Mouse (Mus musculus): ENCODE measurements around the gene Tbx6. TPM values are rescaled to one million over a fixed set of nuclear protein-coding genes. Genes with fewer than 3 reads are reported as not detected.

Tbx6 gene
- polyA plus RNA-seq, 1 experiment, result 1.6 TPM

DNA sequence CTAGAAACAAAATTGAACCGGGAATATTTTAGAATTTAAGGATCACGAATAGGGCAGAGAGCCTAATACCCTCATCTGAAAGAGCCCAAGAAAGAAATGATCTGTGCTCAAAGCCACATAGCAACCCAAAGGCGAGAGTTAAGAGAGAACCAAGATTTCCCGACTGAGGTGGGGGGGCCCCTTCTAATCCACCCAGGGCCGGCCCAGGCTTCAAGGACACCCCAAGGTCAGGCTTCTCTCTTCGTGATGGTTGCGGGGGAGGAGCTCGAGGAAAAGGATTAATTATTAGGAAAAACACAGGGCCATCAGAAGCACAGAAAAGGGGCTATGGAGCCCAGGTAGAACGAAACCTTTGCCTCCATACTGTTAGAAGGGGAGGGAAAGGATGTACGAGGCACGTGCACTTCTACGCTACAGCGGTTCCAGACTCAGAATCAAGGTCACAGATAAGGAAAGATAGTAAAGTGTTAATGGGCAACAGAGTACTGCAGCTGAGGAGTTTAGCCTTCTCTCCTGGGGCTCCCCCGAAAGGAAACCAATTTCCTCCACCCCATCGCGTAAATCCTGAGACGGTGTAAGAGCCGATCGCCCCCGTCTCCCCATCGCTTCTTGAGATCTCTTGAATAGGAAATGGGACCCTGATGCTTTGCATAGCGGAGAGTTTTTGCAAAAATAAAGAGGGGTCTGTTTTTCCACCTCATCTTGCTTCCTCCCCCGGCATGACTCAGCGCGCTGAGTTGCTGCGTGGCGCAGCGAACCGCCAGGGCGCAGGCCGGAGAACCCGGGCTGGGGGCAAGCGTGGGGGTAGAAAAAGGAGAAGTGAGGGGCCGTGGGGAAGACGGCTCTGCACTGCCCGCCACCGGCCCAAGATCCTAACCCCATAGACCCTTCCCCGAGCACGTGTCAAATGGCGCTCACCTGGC is 17.1 kb downstream of the Tbx6 start:
- TF ChIP-seq POLR2A (IDR thresholded peaks at IDR 0.05; ENCODE audit: extremely low read depth, insufficient read depth, low read length), result peak; percentile 28; the same call in 1 of the 2 replicates
- TF ChIP-seq CTCF (IDR thresholded peaks at IDR 0.05; ENCODE audit: extremely low read depth, insufficient read depth, low read length), result no peak
- peak overlapping the region; percentile 99 for H3K27ac ChIP-seq (ENCODE audit: insufficient read depth, low read length)
- H3K4me1 ChIP-seq (ENCODE audit: control insufficient read depth, insufficient read depth, low read length), result no peaks in the 10 kb centered on the region; the same call in 1 of the 2 replicates
- H3K4me3 ChIP-seq (ENCODE audit: insufficient read depth, low read length), result peak overlapping the region; percentile 90

DNA sequence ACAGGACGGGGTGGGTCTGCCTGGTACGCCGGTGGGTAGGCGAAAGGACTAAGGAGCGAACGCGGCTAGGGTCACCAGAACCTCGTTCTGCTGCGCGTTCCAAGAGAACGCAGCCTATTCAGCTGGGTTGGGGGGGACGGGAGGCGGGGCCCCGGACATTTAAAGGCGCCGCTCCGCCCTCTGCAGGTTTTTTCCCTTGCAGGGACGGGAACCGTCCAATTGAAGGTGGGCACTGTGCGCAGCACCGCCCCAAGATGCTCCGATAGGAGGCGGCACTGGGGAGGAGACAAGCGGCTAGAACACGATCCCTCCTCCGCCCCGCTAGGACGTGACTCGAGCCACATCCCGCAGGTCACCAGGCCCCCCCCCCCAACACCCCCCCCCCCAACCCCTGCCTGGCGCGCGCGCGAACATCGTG is 17.8 kb downstream of the Tbx6 start:
- H3K4me3 ChIP-seq (ENCODE audit: insufficient read depth, low read length), result peak overlapping the region; percentile 90
- no peaks in the 10 kb centered on the region; the same call in 1 of the 2 replicates for H3K4me1 ChIP-seq (ENCODE audit: control insufficient read depth, insufficient read depth, low read length)
- peak overlapping the region; percentile 99 for H3K27ac ChIP-seq (ENCODE audit: insufficient read depth, low read length)
- peak; percentile 99 for TF ChIP-seq POLR2A (IDR thresholded peaks at IDR 0.05; ENCODE audit: extremely low read depth, insufficient read depth, low read length)
- 0 out of 2 replicates have a peak, but pooled peaks have one; percentile 0 for TF ChIP-seq CTCF (IDR thresholded peaks at IDR 0.05; ENCODE audit: extremely low read depth, insufficient read depth, low read length)

DNA sequence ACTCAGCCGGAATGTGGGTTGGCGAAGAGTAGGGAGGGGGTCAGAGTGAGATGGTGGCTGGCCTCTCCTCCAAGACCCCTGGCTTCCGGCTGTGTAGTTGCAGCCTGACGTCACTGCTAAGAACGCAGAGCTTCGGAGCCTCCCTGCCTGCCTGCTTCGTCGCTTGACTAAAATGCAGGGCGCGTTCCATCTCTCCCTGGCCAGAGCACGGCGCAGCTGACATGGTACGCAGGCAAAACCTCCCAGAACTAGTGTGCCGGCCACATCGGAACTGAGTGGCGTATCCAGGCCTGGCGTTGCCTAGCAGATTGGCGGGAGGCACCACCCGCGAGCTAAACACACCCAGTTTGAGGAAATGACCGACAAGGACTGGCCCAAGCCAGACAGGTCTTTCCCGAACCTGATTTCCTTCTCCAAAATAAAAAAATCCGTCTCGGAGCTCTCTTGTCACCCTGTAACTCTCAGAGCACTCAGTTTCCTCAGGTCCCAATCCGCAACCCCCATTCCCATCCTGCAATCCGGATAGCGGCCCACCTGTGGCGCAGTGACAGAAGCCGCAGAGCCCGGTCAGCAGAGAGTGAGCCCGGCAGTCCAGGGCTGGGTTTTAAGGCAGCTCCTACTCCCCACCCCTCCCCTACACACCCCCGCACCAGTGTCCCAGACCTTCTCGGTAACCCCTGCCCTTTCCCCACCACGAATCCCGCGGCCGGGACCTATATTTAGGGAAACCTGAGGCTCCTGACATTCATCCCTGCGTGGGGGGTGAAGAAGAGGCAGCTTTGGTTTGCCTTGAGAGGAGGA is 18.4 kb downstream of the Tbx6 start:
- no peaks in the 10 kb centered on the region; the same call in 1 of the 2 replicates for H3K4me1 ChIP-seq (ENCODE audit: control insufficient read depth, insufficient read depth, low read length)
- peak overlapping the region; percentile 92 for H3K27ac ChIP-seq (ENCODE audit: insufficient read depth, low read length)
- TF ChIP-seq POLR2A (IDR thresholded peaks at IDR 0.05; ENCODE audit: extremely low read depth, insufficient read depth, low read length) (peak; percentile 93), CTCF (IDR thresholded peaks at IDR 0.05; ENCODE audit: extremely low read depth, insufficient read depth, low read length) (peak; percentile 32; the same call in 1 of the 2 replicates)
- peak overlapping the region; percentile 90 for H3K4me3 ChIP-seq (ENCODE audit: insufficient read depth, low read length)

DNA sequence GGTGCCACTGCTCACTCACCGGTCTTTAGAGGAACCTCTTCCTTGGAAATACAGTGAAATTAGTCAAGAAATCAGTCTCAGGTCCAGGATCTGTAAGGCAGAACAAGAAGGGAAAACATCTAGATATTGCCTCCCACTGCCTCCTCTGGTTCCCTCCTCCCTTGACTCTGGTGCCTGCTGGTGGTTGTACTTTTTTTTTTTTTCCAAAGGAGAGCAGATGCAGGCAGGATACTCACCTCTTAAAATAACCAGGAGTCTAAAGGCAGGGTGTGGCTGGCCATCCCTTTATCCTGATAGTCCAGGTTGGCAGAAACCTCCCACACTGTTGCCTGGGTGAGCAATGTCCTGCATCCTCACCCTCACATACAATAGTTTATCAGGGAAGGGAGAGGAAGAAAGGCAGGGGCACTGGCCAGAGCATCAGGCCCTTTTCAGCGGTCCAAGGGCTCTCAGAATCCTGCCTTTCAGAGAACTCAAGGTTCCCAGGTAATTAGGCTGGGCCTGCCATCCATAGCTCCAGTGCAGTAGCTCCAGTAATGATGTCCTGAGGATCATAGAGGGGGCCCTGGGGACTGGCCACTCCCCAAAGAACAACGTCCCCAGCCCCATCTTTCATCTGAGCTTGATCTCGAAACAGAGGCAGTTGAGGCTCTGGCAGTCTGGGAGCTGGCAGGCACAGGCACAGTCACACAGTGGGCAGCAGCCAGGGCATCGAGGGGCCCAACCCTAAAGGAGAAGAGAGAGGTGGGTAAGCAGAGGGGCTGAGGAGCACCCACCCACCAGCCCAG is 19.2 kb downstream of the Tbx6 start:
- H3K4me1 ChIP-seq (ENCODE audit: control insufficient read depth, insufficient read depth, low read length), result no peaks in the 10 kb centered on the region; the same call in 1 of the 2 replicates
- peak overlapping the region; percentile 90 for H3K4me3 ChIP-seq (ENCODE audit: insufficient read depth, low read length)
- peak overlapping the region; percentile 92 for H3K27ac ChIP-seq (ENCODE audit: insufficient read depth, low read length)
- TF ChIP-seq POLR2A (IDR thresholded peaks at IDR 0.05; ENCODE audit: extremely low read depth, insufficient read depth, low read length) (peak; percentile 41; the same call in 1 of the 2 replicates), CTCF (IDR thresholded peaks at IDR 0.05; ENCODE audit: extremely low read depth, insufficient read depth, low read length) (no peak)

DNA sequence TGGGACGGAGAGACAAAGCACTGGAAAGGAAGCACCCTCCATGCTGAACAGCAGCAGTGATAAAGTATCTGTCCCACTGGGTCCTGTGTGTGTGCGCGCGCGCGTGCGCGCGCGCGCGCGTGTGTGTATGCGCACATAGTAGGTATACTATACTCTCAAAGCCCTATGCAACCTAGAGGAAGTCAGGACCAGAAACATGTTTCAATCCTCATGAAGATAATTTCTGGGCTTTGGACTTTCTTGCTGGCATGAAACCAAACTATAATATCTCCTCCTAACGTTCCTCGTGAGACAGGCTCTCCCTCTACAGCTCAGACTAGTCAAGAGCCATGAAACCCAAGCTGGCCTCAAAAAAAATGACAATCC is 19.8 kb downstream of the Tbx6 start:
- H3K27ac ChIP-seq (ENCODE audit: insufficient read depth, low read length), result peak overlapping the region; percentile 92; the same call in 1 of the 2 replicates

DNA sequence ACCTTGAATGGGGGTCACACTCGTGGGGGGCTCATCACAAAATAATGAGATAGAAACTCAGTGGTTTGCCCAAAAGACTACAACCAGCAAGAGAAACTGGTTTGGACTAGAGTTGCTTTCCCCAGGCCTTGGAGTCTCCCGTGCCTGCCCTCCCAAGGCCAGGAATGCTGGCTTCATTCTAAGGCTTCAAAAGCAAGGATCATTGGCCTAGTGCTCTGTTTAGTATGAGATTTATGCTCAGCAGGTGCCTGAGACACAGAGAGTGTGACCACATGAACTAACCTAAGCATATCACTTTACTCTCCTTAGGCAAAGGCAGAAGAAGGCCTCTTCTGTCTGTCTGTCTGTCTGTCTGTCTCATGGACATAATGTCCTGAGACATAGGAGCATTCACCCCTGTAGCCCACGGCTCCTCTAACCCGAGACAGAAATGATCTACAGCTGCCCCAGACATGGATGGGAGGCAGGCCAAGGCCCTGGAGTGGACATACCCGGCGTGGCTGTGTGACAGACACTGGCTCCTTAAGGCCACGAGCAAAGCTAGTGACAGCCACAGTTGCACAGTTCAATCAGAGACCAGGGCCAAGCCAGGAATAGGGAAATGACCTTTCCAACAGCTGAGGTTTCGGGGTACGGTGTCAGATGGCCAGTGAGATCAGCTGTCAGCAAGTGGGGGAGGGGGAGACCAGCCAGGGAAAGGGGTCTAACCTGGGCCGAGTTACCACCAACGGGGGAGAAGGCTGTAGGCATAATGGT is 21.0 kb downstream of the Tbx6 start:
- no peak overlapping the region for H3K27ac ChIP-seq (ENCODE audit: insufficient read depth, low read length)
- H3K4me3 ChIP-seq (ENCODE audit: insufficient read depth, low read length), result no peak overlapping the region
- no peaks in the 10 kb centered on the region; the same call in 1 of the 2 replicates for H3K4me1 ChIP-seq (ENCODE audit: control insufficient read depth, insufficient read depth, low read length)
- TF ChIP-seq POLR2A (IDR thresholded peaks at IDR 0.05; ENCODE audit: extremely low read depth, insufficient read depth, low read length), result no peak
- TF ChIP-seq CTCF (IDR thresholded peaks at IDR 0.05; ENCODE audit: extremely low read depth, insufficient read depth, low read length), result no peak

More for the DNA sequence above, 19.8 kb downstream of the Tbx6 start:
- H3K4me1 ChIP-seq (ENCODE audit: control insufficient read depth, insufficient read depth, low read length), result no peaks in the 10 kb centered on the region; the same call in 1 of the 2 replicates
- H3K4me3 ChIP-seq (ENCODE audit: insufficient read depth, low read length), result no peak overlapping the region
- TF ChIP-seq POLR2A (IDR thresholded peaks at IDR 0.05; ENCODE audit: extremely low read depth, insufficient read depth, low read length) (no peak), CTCF (IDR thresholded peaks at IDR 0.05; ENCODE audit: extremely low read depth, insufficient read depth, low read length) (no peak)

DNA sequence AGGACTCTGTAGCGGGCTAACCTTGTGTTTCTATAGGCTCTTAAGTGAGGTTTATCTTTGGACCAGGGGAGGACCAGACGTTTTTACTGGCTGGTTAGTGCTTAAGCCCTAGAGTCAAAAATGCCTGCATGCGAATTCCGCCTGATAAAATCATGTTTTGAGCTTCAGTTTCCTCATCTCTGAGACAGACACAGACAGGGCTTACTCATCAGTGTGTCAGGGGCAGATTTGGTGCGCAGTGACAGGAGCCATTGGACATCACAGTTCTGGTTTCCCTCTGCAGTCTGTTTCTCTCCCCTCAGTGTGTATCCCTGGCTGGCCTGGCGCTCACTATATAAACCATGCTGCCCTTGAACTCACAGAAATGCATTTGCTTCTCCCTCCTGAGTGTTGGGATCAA is 21.9 kb downstream of the Tbx6 start:
- no peaks in the 10 kb centered on the region; the same call in 1 of the 2 replicates for H3K4me1 ChIP-seq (ENCODE audit: control insufficient read depth, insufficient read depth, low read length)
- H3K27ac ChIP-seq (ENCODE audit: insufficient read depth, low read length), result no peak overlapping the region
- no peak overlapping the region for H3K4me3 ChIP-seq (ENCODE audit: insufficient read depth, low read length)
- TF ChIP-seq CTCF (IDR thresholded peaks at IDR 0.05; ENCODE audit: extremely low read depth, insufficient read depth, low read length), result no peak
- no peak for TF ChIP-seq POLR2A (IDR thresholded peaks at IDR 0.05; ENCODE audit: extremely low read depth, insufficient read depth, low read length)

DNA sequence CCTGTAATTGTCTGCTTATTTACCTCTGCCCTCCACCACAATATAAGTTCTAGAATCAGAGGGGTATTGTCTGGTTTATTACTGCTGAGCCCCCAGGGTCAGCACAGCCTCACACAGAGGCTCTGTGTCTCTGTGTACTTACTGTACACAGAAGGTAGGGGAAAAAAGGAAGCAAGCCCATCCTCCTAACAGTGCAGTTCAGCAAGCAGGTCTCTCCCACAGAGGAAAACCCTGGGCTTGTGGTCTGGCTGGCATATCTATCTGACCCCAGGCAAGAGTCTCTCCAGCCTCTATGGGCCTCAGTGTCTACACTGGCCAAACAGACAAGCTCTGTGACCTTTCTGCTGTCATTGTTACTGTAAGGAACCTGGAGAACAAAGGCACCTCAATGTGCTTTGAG is 22.5 kb downstream of the Tbx6 start:
- TF ChIP-seq CTCF (IDR thresholded peaks at IDR 0.05; ENCODE audit: extremely low read depth, insufficient read depth, low read length) (no peak), POLR2A (IDR thresholded peaks at IDR 0.05; ENCODE audit: extremely low read depth, insufficient read depth, low read length) (no peak)
- Histone ChIP-seq H3K27ac (ENCODE audit: insufficient read depth, low read length) (no peak overlapping the region), H3K4me3 (ENCODE audit: insufficient read depth, low read length) (no peak overlapping the region), H3K4me1 (ENCODE audit: control insufficient read depth, insufficient read depth, low read length) (no peaks in the 10 kb centered on the region; the same call in 1 of the 2 replicates)

Measured in cortical plate, adult 2 months (tissue).